Mouse (Mus musculus) neural tube, embryonic 14.5 days (tissue): ENCODE results near the gene Gm13271. TPM values are rescaled to one million over a fixed set of nuclear protein-coding genes. Genes with fewer than 3 reads are reported as not detected.
"Not testable (repeated sequence)": the region's sequence is repeated elsewhere in the genome, so short reads cannot be mapped to it uniquely, and the experiment has no call there.

Source experiments
- ATAC-seq: fragments of 200-750 bp; cut with Nextera tagmentation; 2 replicates; pipeline ENCODE4 v1.8.0; 2017; ENCODE audit warnings: low read depth, mild to moderate bottlenecking, moderate TSS enrichment, moderate library complexity
- H3K27ac ChIP-seq: fragments of 300-500 bp; sonication (generic); 2 replicates; pipeline ENCODE4 v1.5.1; 2014; ENCODE audit warnings: low read depth, mild to moderate bottlenecking, control low read depth, low read length, moderate library complexity, mixed read lengths
- H3K27me3 ChIP-seq: fragments of 300-500 bp; sonication (generic); 2 replicates; pipeline ENCODE4 v1.6.1; 2014; ENCODE audit warnings: low read length; ENCODE audit not compliant: control insufficient read depth, insufficient read depth
- H3K36me3 ChIP-seq: fragments of 300-500 bp; sonication (generic); 2 replicates; pipeline ENCODE4 v1.6.1; 2014; ENCODE audit warnings: low read length, mixed read lengths; ENCODE audit not compliant: control insufficient read depth, insufficient read depth
- H3K4me1 ChIP-seq: fragments of 300-500 bp; sonication (generic); 2 replicates; pipeline ENCODE4 v1.6.1; 2014; ENCODE audit warnings: low read length; ENCODE audit not compliant: control insufficient read depth, insufficient read depth
- H3K4me2 ChIP-seq: fragments of 300-500 bp; sonication (generic); 2 replicates; pipeline ENCODE4 v1.6.1; 2014; ENCODE audit warnings: mild to moderate bottlenecking, low read depth, low read length, control low read depth
- H3K4me3 ChIP-seq: fragments of 300-500 bp; sonication (generic); 2 replicates; pipeline ENCODE4 v1.5.1; 2014; ENCODE audit warnings: low read depth, low read length, control low read depth, mixed read lengths
- H3K9ac ChIP-seq: fragments of 300-500 bp; sonication (generic); replicated peaks from 2 replicates; pipeline ENCODE4 v1.6.1; 2014; ENCODE audit warnings: low read depth, mild to moderate bottlenecking, control low read depth, low read length, mixed read lengths
- H3K9me3 ChIP-seq: fragments of 300-500 bp; sonication (generic); 2 replicates; pipeline ENCODE4 v1.6.1; 2016; ENCODE audit warnings: low read length; ENCODE audit not compliant: control insufficient read depth
- WGBS: fragments of 180-500 bp; shearing (Covaris S2); extraction: QIAGEN DNeasy Blood & Tissue Kit; methylation state at CpG from one replicate; pipeline ENCODE4 v1.1.7; 2014; 5-methylcytosine and 5-hydroxymethylcytosine counted together
- polyA plus RNA-seq: library from polyadenylated mRNA; unstranded; fragments of >200 nt; fragmentation: Nextera tagmentation; extraction: Ambion mirVana; gene quantifications from 2 replicates; pipeline ENCODE4 v1.2.1, GENCODE M21; 2014

The Gm13271 gene
- polyA plus RNA-seq, 1 experiment from 2014 or later, result not detected

DNA sequence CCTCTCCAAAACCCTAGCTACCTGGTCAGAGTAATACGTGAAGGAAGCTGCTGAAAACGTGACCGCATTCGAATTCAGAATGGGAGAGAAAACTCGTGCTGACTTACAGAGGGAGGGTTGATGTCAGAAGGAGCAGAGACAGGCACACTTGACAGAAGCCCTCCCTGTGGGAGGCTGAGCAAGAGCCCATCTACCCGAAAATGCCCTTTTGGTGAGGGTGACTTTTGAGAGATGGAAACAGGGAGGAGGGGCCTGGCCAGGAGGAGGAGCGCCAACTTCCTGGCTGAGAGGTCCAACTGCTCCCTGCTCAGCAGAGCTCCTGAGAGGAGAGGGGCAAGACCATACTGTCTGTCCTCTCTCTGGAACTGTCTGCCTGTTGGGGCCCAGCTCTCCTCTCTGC is 44.7 kb downstream of the Gm13271 start, which contains the start of gene Gm13285:
Gm13285 (plus strand) TSS at position 301 of the 400 bp plus-strand sequence.
- not testable (repeated sequence) for H3K4me2 ChIP-seq, H3K27ac ChIP-seq, H3K4me3 ChIP-seq, H3K27me3 ChIP-seq, H3K9ac ChIP-seq, H3K36me3 ChIP-seq, H3K4me1 ChIP-seq, ATAC-seq, H3K9me3 ChIP-seq
- WGBS, result 0% methylated on average over 1 of the region's 7 CpGs

DNA sequence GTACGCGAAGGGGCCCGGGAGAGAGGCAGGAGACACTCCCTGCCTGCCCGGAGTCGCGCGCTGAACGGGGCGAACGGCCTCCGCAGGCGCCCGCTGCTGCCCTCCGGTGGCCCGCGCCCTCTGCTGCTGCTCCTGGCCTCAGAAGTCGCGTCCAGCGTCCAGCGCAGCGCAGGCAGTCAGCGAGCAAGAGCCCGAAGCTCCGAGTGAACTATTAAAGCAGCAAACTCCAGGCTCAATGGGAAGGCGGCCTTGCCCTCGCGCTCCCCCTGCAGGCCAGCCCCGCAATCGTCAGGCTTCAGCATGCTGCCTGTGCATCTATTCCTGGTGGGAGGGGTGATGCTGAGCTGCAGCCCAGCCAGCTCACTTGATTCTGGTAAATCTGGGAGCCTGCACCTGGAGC is 48.3 kb downstream of the Gm13271 start, which contains the start of gene Gm13287:
Gm13287 (plus strand) TSS at position 301 of the 400 bp plus-strand sequence.
- not testable (repeated sequence) for H3K36me3 ChIP-seq, H3K27me3 ChIP-seq, H3K4me3 ChIP-seq, H3K9me3 ChIP-seq, H3K4me1 ChIP-seq, H3K27ac ChIP-seq, H3K4me2 ChIP-seq, ATAC-seq, H3K9ac ChIP-seq
- no CpG with 5 or more reads among the region's 29 CpGs for WGBS

Other genes with a start within 250 kb of the Gm13271 start
- not detected in 2 replicates for gene Ifnb1, start 232.1 kb upstream of the Gm13271 start, polyA plus RNA-seq
- gene Ifna15, start 196.6 kb upstream of the Gm13271 start, polyA plus RNA-seq, result not detected in 2 replicates
- gene Ifna14, start 183.1 kb upstream of the Gm13271 start, polyA plus RNA-seq, result not detected in 2 replicates
- not detected in 2 replicates for gene Ifna9, start 162.5 kb upstream of the Gm13271 start, polyA plus RNA-seq
- not detected in 2 replicates for gene Ifna12, start 151.5 kb upstream of the Gm13271 start, polyA plus RNA-seq
- not detected in 2 replicates for gene C87499, start 120.5 kb upstream of the Gm13271 start, polyA plus RNA-seq
- gene Ifna13, start 110.4 kb upstream of the Gm13271 start, polyA plus RNA-seq, result not detected in 2 replicates
- not detected in 2 replicates for gene Ifna16, start 77.9 kb upstream of the Gm13271 start, polyA plus RNA-seq
- not detected in 2 replicates for gene Ifna2, start 71.0 kb upstream of the Gm13271 start, polyA plus RNA-seq
- not detected in 2 replicates for gene Ifnab, start 63.5 kb upstream of the Gm13271 start, polyA plus RNA-seq
- 1.6 and 2.6 TPM in 2 replicates for gene Gm26566, start 33.1 kb upstream of the Gm13271 start, polyA plus RNA-seq
- 129 and 164 TPM in 2 replicates for gene Klhl9, start 32.4 kb upstream of the Gm13271 start, polyA plus RNA-seq
- gene Gm13283, start 5.3 kb downstream of the Gm13271 start, polyA plus RNA-seq, result not detected in 2 replicates
- gene Gm13290, start 19.0 kb downstream of the Gm13271 start, polyA plus RNA-seq, result not detected in 2 replicates
- gene Gm13289, start 22.1 kb downstream of the Gm13271 start, polyA plus RNA-seq, result not detected in 2 replicates
- not detected in 2 replicates for gene Gm13272, start 25.0 kb downstream of the Gm13271 start, polyA plus RNA-seq
- not detected in 2 replicates for gene Ifnz, start 27.3 kb downstream of the Gm13271 start, polyA plus RNA-seq
- gene Gm13276, start 30.8 kb downstream of the Gm13271 start, polyA plus RNA-seq, result not detected in 2 replicates
- gene Gm13277, start 33.8 kb downstream of the Gm13271 start, polyA plus RNA-seq, result not detected in 2 replicates
- not detected in 2 replicates for gene Gm13278, start 36.7 kb downstream of the Gm13271 start, polyA plus RNA-seq
- not detected in 2 replicates for gene Gm13275, start 39.6 kb downstream of the Gm13271 start, polyA plus RNA-seq
- not detected in 2 replicates for gene Gm13279, start 42.5 kb downstream of the Gm13271 start, polyA plus RNA-seq
- not detected in 2 replicates for gene Gm13285, start 44.8 kb downstream of the Gm13271 start, polyA plus RNA-seq
- gene Gm13287, start 48.4 kb downstream of the Gm13271 start, polyA plus RNA-seq, result not detected in 2 replicates
- gene Gm13288, start 50.7 kb downstream of the Gm13271 start, polyA plus RNA-seq, result not detected in 2 replicates
- gene Ifna7, start 61.4 kb downstream of the Gm13271 start, polyA plus RNA-seq, result not detected in 2 replicates
- gene Ifna11, start 65.1 kb downstream of the Gm13271 start, polyA plus RNA-seq, result not detected in 2 replicates
- gene Ifna6, start 72.5 kb downstream of the Gm13271 start, polyA plus RNA-seq, result not detected in 2 replicates
- gene Ifna5, start 80.7 kb downstream of the Gm13271 start, polyA plus RNA-seq, result not detected in 2 replicates
- gene Ifna4, start 87.0 kb downstream of the Gm13271 start, polyA plus RNA-seq, result not detected in 2 replicates
- gene Ifna1, start 95.2 kb downstream of the Gm13271 start, polyA plus RNA-seq, result not detected in 2 replicates
- gene Ifne, start 125.3 kb downstream of the Gm13271 start, polyA plus RNA-seq, result not detected in 2 replicates